Mouse (Mus musculus) heart, postnatal 0 days (tissue): ENCODE measurements around the gene Sap30l. TPM values are rescaled to one million over a fixed set of nuclear protein-coding genes. Genes with fewer than 3 reads are reported as not detected.
A peak's percentile ranks its signal among the peaks of the same experiment; 100 is the strongest.

ENCODE experiments used
- ATAC-seq: fragments of 200-750 bp; cut with Nextera tagmentation; 2 replicates; pipeline ENCODE4 v1.8.0; 2017; ENCODE audit warnings: low read depth, moderate number of reproducible peaks, moderate library complexity; ENCODE audit not compliant: insufficient read depth
- DNase-seq: peaks from one replicate; pipeline ENCODE4 v3.0.0-alpha.2; 2016; ENCODE audit warnings: low spot score
- H3K27ac ChIP-seq: fragments of 300-500 bp; sonication (generic); 2 replicates; pipeline ENCODE4 v1.5.1; 2014; ENCODE audit warnings: low read depth, mild to moderate bottlenecking
- H3K27me3 ChIP-seq: fragments of 300-500 bp; sonication (generic); 2 replicates; pipeline ENCODE4 v1.6.1; 2014; ENCODE audit warnings: low read length, mixed read lengths; ENCODE audit not compliant: control insufficient read depth, insufficient read depth
- H3K36me3 ChIP-seq: fragments of 300-500 bp; sonication (generic); replicated peaks from 2 replicates; pipeline ENCODE4 v1.6.1; 2014; ENCODE audit warnings: low read length, mixed read lengths; ENCODE audit not compliant: control insufficient read depth, insufficient read depth
- H3K4me1 ChIP-seq: fragments of 300-500 bp; sonication (generic); 2 replicates; pipeline ENCODE4 v1.6.1; 2014; ENCODE audit warnings: antibody characterized with exemption; ENCODE audit not compliant: control insufficient read depth, insufficient read depth
- H3K4me2 ChIP-seq: fragments of 300-500 bp; sonication (generic); 2 replicates; pipeline ENCODE4 v1.6.1; 2014; ENCODE audit warnings: low read depth, mild to moderate bottlenecking, low read length, moderate library complexity
- H3K4me3 ChIP-seq: fragments of 300-500 bp; sonication (generic); 2 replicates; pipeline ENCODE4 v1.5.1; 2014; ENCODE audit warnings: low read depth, low read length
- H3K9ac ChIP-seq: fragments of 300-500 bp; sonication (generic); replicated peaks from 2 replicates; pipeline ENCODE4 v1.6.1; 2014; ENCODE audit warnings: low read depth, low read length, mixed read lengths
- H3K9me3 ChIP-seq: fragments of 300-500 bp; sonication (generic); replicated peaks from 2 replicates; pipeline ENCODE4 v1.6.1; 2016; ENCODE audit warnings: low read length; ENCODE audit not compliant: control insufficient read depth
- CTCF ChIP-seq: IDR thresholded peaks from 2 replicates; pipeline ENCODE4 v1.5.1; 2016; ENCODE audit warnings: antibody characterized with exemption, control low read depth, low read depth
- EP300 ChIP-seq: IDR thresholded peaks from 2 replicates; pipeline ENCODE4 v1.6.1; 2016; ENCODE audit warnings: antibody characterized with exemption, low read depth
- WGBS: fragments of 180-500 bp; shearing (Covaris S2); extraction: QIAGEN DNeasy Blood & Tissue Kit; methylation state at CpG from one replicate; pipeline ENCODE4 v1.1.7; 2014; 5-methylcytosine and 5-hydroxymethylcytosine counted together
- polyA plus RNA-seq: library from polyadenylated mRNA; unstranded; fragments of >200 nt; fragmentation: Nextera tagmentation; extraction: Ambion mirVana; gene quantifications from 2 replicates; pipeline ENCODE4 v1.2.1, GENCODE M21; 2015
- total RNA-seq: library from RNA; depleted of rRNA; stranded (reverse); fragments of >200 nt; gene quantifications from 2 replicates; pipeline ENCODE4 v1.2.3, GENCODE M21; 2014; ENCODE audit warnings: low replicate concordance

The Sap30l gene
- total and polyA plus RNA-seq, 2 experiments from 2014 or later: 8.3 to 16.8 TPM

DNA sequence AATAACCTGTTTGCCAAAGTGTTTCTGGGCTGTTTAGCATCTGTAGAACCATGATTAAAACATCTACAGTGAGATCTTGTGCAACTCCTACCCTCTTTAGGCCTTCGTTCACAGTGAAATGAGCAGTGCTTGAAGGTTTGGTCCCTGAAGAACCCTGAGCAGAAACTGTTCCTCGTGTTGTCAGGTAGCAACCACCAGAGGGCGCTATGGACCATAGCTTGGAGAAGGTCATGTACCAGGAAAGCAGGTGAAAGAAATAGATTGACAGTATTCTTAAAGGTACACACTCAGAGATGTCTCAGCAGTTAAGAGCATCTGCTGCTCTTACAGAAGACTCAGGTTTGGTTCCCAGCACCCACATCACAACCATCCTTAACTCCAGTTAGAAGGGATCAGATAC, 13.5 kb upstream of the Sap30l start:
- no peak for ATAC-seq
- no peak overlapping the region for H3K9ac ChIP-seq
- TF ChIP-seq EP300 (no peak), CTCF (peak; percentile 65)
- no peaks in the 10 kb centered on the region for H3K36me3 ChIP-seq
- WGBS: 35% methylated on average over 3 of the region's 3 CpGs
- no peaks in the 10 kb centered on the region for H3K4me1 ChIP-seq
- DNase-seq: no peak
- no peak overlapping the region for H3K4me2 ChIP-seq
- no peaks in the 10 kb centered on the region for H3K27me3 ChIP-seq
- no peak overlapping the region for H3K27ac ChIP-seq
- no peak overlapping the region for H3K4me3 ChIP-seq
- H3K9me3 ChIP-seq: no peaks in the 10 kb centered on the region

GRCm38 (mm10) chr11:57790866-57791535, 10.4 kb upstream of the Sap30l start:
- no peak for ATAC-seq
- Histone ChIP-seq H3K27ac (no peak overlapping the region), H3K4me3 (no peak overlapping the region), H3K4me2 (no peak overlapping the region), H3K9ac (no peak overlapping the region), H3K27me3 (no peaks in the 10 kb centered on the region), H3K4me1 (no peaks in the 10 kb centered on the region), H3K36me3 (no peaks in the 10 kb centered on the region), H3K9me3 (no peaks in the 10 kb centered on the region)
- DNase-seq: no peak
- 26% methylated on average over 21 of the region's 21 CpGs for WGBS
- no peak for TF ChIP-seq CTCF

GRCm38 (mm10) chr11:57795086-57795485, 6.4 kb upstream of the Sap30l start:
- WGBS: 78% methylated on average over 6 of the region's 6 CpGs
- H3K27me3 ChIP-seq: no peaks in the 10 kb centered on the region
- ATAC-seq (no peak), DNase-seq (no peak)
- no peaks in the 10 kb centered on the region for H3K9me3 ChIP-seq
- TF ChIP-seq CTCF (no peak), EP300 (no peak)
- H3K4me3 ChIP-seq: no peak overlapping the region
- no peaks in the 10 kb centered on the region for H3K36me3 ChIP-seq
- H3K27ac ChIP-seq: no peak overlapping the region
- peaks cover 2% of the 10 kb centered on the region; the same call in 1 of the 2 replicates for H3K4me1 ChIP-seq
- no peak overlapping the region for H3K4me2 ChIP-seq
- no peak overlapping the region for H3K9ac ChIP-seq

DNA sequence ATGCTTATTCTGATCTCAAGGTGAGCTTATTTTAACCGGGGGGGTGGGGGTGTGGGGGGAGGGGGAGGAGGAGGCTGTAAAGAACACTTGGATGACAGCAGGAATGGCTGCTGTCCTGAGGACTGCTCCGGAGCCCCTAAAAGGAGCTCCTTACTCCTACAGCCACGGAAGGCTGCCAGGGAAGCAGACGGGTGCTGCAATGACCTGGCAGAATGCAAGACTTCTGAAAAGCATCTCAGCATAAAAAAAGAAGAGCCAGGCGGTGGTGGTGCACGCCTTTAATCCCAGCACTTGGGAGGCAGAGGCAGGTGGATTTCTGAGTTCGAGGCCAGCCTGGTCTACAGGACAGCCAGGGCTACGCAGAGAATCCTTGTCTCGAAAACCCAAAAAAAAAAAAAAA, 3.6 kb upstream of the Sap30l start:
- no peak for ATAC-seq
- peaks cover 13% of the 10 kb centered on the region for H3K4me1 ChIP-seq
- TF ChIP-seq EP300 (no peak), CTCF (no peak)

DNA sequence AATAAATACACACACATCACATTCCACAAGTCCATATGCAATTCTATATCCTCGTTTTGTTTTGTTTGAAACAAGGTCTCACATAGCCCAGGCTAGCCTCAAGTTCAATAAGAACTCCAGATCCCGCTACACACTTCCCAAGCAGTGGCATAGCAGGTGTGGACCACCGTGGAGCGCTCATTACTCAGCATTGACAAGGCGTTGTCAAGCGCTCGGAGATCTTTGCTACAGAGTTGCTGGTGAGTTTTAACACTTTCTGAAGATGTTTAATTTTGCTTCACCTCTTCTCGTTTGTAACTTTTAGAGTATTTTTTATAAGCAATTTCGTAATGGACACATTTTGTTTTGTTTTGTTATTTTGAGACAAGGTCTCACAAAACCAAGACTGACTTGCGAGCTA, 2.0 kb upstream of the Sap30l start:
- TF ChIP-seq EP300 (no peak), CTCF (no peak)
- no peak for ATAC-seq
- H3K9ac ChIP-seq: no peak overlapping the region

More for the DNA sequence above, 3.6 kb upstream of the Sap30l start:
- Histone ChIP-seq H3K36me3 (no peaks in the 10 kb centered on the region), H3K9me3 (no peaks in the 10 kb centered on the region), H3K4me3 (no peak overlapping the region), H3K27me3 (no peaks in the 10 kb centered on the region), H3K27ac (no peak overlapping the region), H3K4me2 (no peak overlapping the region), H3K9ac (no peak overlapping the region)
- WGBS: 81% methylated on average over 9 of the region's 9 CpGs
- no peak for DNase-seq

More for the DNA sequence above, 2.0 kb upstream of the Sap30l start:
- Histone ChIP-seq H3K27me3 (no peaks in the 10 kb centered on the region), H3K4me2 (no peak overlapping the region), H3K4me1 (peaks cover 20% of the 10 kb centered on the region), H3K36me3 (no peaks in the 10 kb centered on the region), H3K27ac (no peak overlapping the region), H3K4me3 (no peak overlapping the region), H3K9me3 (no peaks in the 10 kb centered on the region)
- no peak for DNase-seq
- 88% methylated on average over 10 of the region's 10 CpGs for WGBS
